ENCODE assay signal across 27 mouse cellular contexts in the genomic region with DNA sequence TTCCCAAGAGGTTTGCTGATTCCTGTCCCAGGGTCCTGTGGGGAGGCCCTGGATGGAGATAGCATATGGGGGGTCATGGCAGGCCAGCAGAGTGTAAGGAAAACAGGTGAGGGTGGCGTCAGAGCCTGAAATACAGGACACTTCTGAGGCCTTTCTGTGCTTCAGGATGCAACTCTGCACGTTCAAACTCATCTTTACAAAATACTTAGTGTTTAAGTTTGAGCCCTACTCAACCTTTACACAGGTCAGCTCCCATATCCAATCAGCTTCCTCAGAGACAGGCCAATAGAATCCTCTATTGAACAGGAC.
A peak's percentile ranks its signal among the peaks of the same experiment; 100 is the strongest.
DNase-seq lines count a peak whose midpoint lies in the region; ATAC-seq and TF ChIP-seq lines count a peak whose summit lies in the region.
"Had no signal": no experiment of that assay in that cellular context is flagged by ENCODE, and none has a peak within 500 bp of the region (broad histone marks: within the 10 kb centered on the region; RNA-seq: fewer than 3 reads in every experiment).

No protein-coding gene starts in this region.

- WGBS in heart, embryonic 10.5 days = 84% methylated on average over 2 of the region's 2 CpGs
- WGBS in liver, embryonic 15.5 days (ENCODE audit: insufficient replicate concordance) = 41% methylated on average over 2 of the region's 2 CpGs
- WGBS in liver, embryonic 11.5 days = 73% methylated on average over 2 of the region's 2 CpGs
- 33% methylated on average over 2 of the region's 2 CpGs for WGBS in bone marrow, adult 2 months
- WGBS in macrophage (ENCODE audit: missing documents) = 41% methylated on average over 2 of the region's 2 CpGs
- 82% methylated on average over 2 of the region's 2 CpGs for WGBS in hindbrain, embryonic 11.5 days

- no peak for TF ChIP-seq CTCF in bone marrow, adult 2 months (IDR thresholded peaks at IDR 0.05; ENCODE audit: control insufficient read depth, insufficient read depth, low read length)

- no peaks in the 10 kb centered on the region for H3K36me3 ChIP-seq in heart, embryonic 10.5 days
- no peaks in the 10 kb centered on the region for H3K36me3 ChIP-seq in liver, embryonic 15.5 days (replicated peaks)
- H3K36me3 ChIP-seq in liver, embryonic 11.5 days (ENCODE audit: control insufficient read depth, insufficient read depth, low read length) = no peaks in the 10 kb centered on the region
- no peaks in the 10 kb centered on the region for H3K36me3 ChIP-seq in macrophage (ENCODE audit: inconsistent target)
- no peaks in the 10 kb centered on the region for H3K36me3 ChIP-seq in hindbrain, embryonic 11.5 days (ENCODE audit: control insufficient read depth, insufficient read depth, low read length)
- H3K36me3 ChIP-seq: embryonic facial prominence, embryonic 12.5 days; embryonic facial prominence, embryonic 15.5 days; G1E; heart, embryonic 12.5 days; heart, embryonic 15.5 days; hindbrain, embryonic 13.5 days had no signal

- H3K4me1 ChIP-seq in heart, embryonic 10.5 days = no peaks in the 10 kb centered on the region
- 0 out of 2 replicates have a peak, but pooled peaks cover 4% of the 10 kb centered on the region for H3K4me1 ChIP-seq in liver, embryonic 15.5 days (replicated peaks)
- no peaks in the 10 kb centered on the region for H3K4me1 ChIP-seq in liver, embryonic 11.5 days (replicated peaks; ENCODE audit: control insufficient read depth, insufficient read depth, low read length)
- peaks cover 5% of the 10 kb centered on the region for H3K4me1 ChIP-seq in bone marrow, adult 2 months (ENCODE audit: control insufficient read depth, insufficient read depth, low read length)
- no peaks in the 10 kb centered on the region for H3K4me1 ChIP-seq in hindbrain, embryonic 11.5 days (replicated peaks; ENCODE audit: control insufficient read depth, insufficient read depth, low read length)
- H3K4me1 ChIP-seq: heart, embryonic 12.5 days; heart, embryonic 15.5 days had no signal

- intact Hi-C loops in heart, postnatal 25 days (cut with DNase I) = no loop called here

- peak; percentile 61 for DNase-seq in heart, embryonic 10.5 days (ENCODE audit: low spot score)
- DNase-seq in heart, postnatal 25 days (ENCODE audit: low spot score) = no peak
- no peak for DNase-seq in liver, embryonic 11.5 days (ENCODE audit: low spot score)
- no peak for DNase-seq in hindbrain, embryonic 11.5 days (ENCODE audit: low spot score)
- DNase-seq: adrenal gland, postnatal 10 days; adrenal gland, postnatal 36 days; cerebellum, adult 11 months; cerebellum, adult 9-11 months; cerebellum, postnatal 25 days; forebrain, postnatal 0 days; gastrocnemius, adult 2 months; gastrocnemius, postnatal 14 days; heart, adult 2 months; heart, postnatal 14 days had no signal

- no peak overlapping the region for H3K4me2 ChIP-seq in liver, embryonic 15.5 days
- no peak overlapping the region for H3K4me2 ChIP-seq in liver, embryonic 11.5 days
- H3K4me2 ChIP-seq in hindbrain, embryonic 11.5 days (replicated peaks; ENCODE audit: low read depth, low read length) = no peak overlapping the region
- H3K4me2 ChIP-seq: embryonic facial prominence, embryonic 12.5 days; embryonic facial prominence, embryonic 15.5 days; heart, embryonic 12.5 days; heart, embryonic 15.5 days; hindbrain, embryonic 13.5 days had no signal

- H3K79me2 ChIP-seq in macrophage (ENCODE audit: inconsistent target) = no peaks in the 10 kb centered on the region

- no peak overlapping the region for H3K4me3 ChIP-seq in heart, embryonic 10.5 days
- H3K4me3 ChIP-seq in liver, embryonic 15.5 days (replicated peaks) = no peak overlapping the region
- no peak overlapping the region for H3K4me3 ChIP-seq in liver, embryonic 11.5 days (ENCODE audit: low read depth, low read length)
- H3K4me3 ChIP-seq in bone marrow, adult 2 months (replicated peaks; ENCODE audit: control insufficient read depth, low read depth, low read length) = no peak overlapping the region
- H3K4me3 ChIP-seq in macrophage (ENCODE audit: inconsistent target) = no peak overlapping the region
- H3K4me3 ChIP-seq in hindbrain, embryonic 11.5 days (ENCODE audit: low read depth, low read length) = no peak overlapping the region
- H3K4me3 ChIP-seq: embryonic facial prominence, embryonic 12.5 days; embryonic facial prominence, embryonic 15.5 days; gastrocnemius, adult 2 months; heart, adult 2 months; heart, embryonic 12.5 days; heart, embryonic 15.5 days; hindbrain, embryonic 13.5 days had no signal

- ATAC-seq in liver, embryonic 15.5 days (ENCODE audit: insufficient read depth) = no peak
- ATAC-seq in liver, embryonic 11.5 days (replicated peaks; ENCODE audit: low FRiP score) = no peak
- no peak for ATAC-seq in hindbrain, embryonic 11.5 days (ENCODE audit: low FRiP score)
- ATAC-seq: forebrain, embryonic 14.5 days; forebrain, postnatal 0 days; hindbrain, embryonic 16.5 days; Patski had no signal

- H3K9ac ChIP-seq in liver, embryonic 15.5 days = no peak overlapping the region
- H3K9ac ChIP-seq in liver, embryonic 11.5 days (ENCODE audit: low read depth, low read length) = no peak overlapping the region
- H3K9ac ChIP-seq in hindbrain, embryonic 11.5 days (ENCODE audit: low read depth, low read length) = no peak overlapping the region
- H3K9ac ChIP-seq: embryonic facial prominence, embryonic 12.5 days; embryonic facial prominence, embryonic 15.5 days; forebrain, postnatal 0 days; heart, embryonic 12.5 days; heart, embryonic 15.5 days; hindbrain, embryonic 13.5 days had no signal

- TF ChIP-seq POLR2A in bone marrow, adult 2 months (IDR thresholded peaks at IDR 0.05; ENCODE audit: borderline replicate concordance, control insufficient read depth, low read depth, low read length) = no peak

- no peaks in the 10 kb centered on the region for H3K9me3 ChIP-seq in heart, embryonic 10.5 days
- H3K9me3 ChIP-seq in liver, embryonic 15.5 days (replicated peaks) = no peaks in the 10 kb centered on the region
- no peaks in the 10 kb centered on the region for H3K9me3 ChIP-seq in liver, embryonic 11.5 days (ENCODE audit: control insufficient read depth, low read length)
- no peaks in the 10 kb centered on the region for H3K9me3 ChIP-seq in hindbrain, embryonic 11.5 days (ENCODE audit: control insufficient read depth, low read length)
- H3K9me3 ChIP-seq: embryonic facial prominence, embryonic 12.5 days; embryonic facial prominence, embryonic 15.5 days; heart, embryonic 12.5 days; heart, embryonic 15.5 days; hindbrain, embryonic 13.5 days had no signal

- H3K27me3 ChIP-seq in heart, embryonic 10.5 days (ENCODE audit: insufficient read depth, poor library complexity, severe bottlenecking) = peaks cover 14% of the 10 kb centered on the region; the same call in 1 of the 2 replicates
- H3K27me3 ChIP-seq in liver, embryonic 15.5 days = no peaks in the 10 kb centered on the region
- H3K27me3 ChIP-seq in liver, embryonic 11.5 days (replicated peaks; ENCODE audit: control insufficient read depth, insufficient read depth, low read length) = no peaks in the 10 kb centered on the region
- no peaks in the 10 kb centered on the region for H3K27me3 ChIP-seq in hindbrain, embryonic 11.5 days (ENCODE audit: control insufficient read depth, insufficient read depth, low read length)
- H3K27me3 ChIP-seq: CH12.LX; embryonic facial prominence, embryonic 12.5 days; embryonic facial prominence, embryonic 15.5 days; heart, embryonic 12.5 days; heart, embryonic 15.5 days; hindbrain, embryonic 13.5 days; Patski had no signal

- no peak overlapping the region for H3K27ac ChIP-seq in heart, embryonic 10.5 days
- peak overlapping the region; percentile 63; the same call in 1 of the 2 replicates for H3K27ac ChIP-seq in liver, embryonic 15.5 days (replicated peaks)
- H3K27ac ChIP-seq in liver, embryonic 11.5 days (ENCODE audit: low read depth, low read length) = no peak overlapping the region
- peak overlapping the region; percentile 82 for H3K27ac ChIP-seq in bone marrow, adult 2 months (ENCODE audit: control insufficient read depth, insufficient read depth, low read depth, low read length, poor library complexity)
- peak overlapping the region; percentile 73 for H3K27ac ChIP-seq in macrophage
- no peak overlapping the region for H3K27ac ChIP-seq in hindbrain, embryonic 11.5 days (ENCODE audit: low read depth, low read length)
- H3K27ac ChIP-seq: embryonic facial prominence, embryonic 12.5 days; embryonic facial prominence, embryonic 15.5 days; gastrocnemius, adult 2 months; heart, adult 2 months; heart, embryonic 15.5 days; hindbrain, embryonic 13.5 days had no signal

Comparison
In these comparisons a context has a peak if more than half of its experiments do, and no peak if none do; other contexts are left out.
1. H3K27ac ChIP-seq: peak in liver, embryonic 15.5 days (single experiment), bone marrow, adult 2 months (single experiment) and macrophage (single experiment); none in heart, embryonic 10.5 days (single experiment), liver, embryonic 11.5 days (single experiment) and hindbrain, embryonic 11.5 days (single experiment).